Mouse (Mus musculus): ENCODE data around the gene Fam168b.
A peak's percentile ranks its signal among the peaks of the same experiment; 100 is the strongest.

Gene Fam168b

GRCm38 (mm10) chr1:34821411-34821810 is 21.5 kb downstream of the Fam168b start:
- no peak for DNase-seq (ENCODE audit: inconsistent age in 2 of 2, low spot score in 1 of 2)

GRCm38 (mm10) chr1:34819225-34819910 is 23.5 kb downstream of the Fam168b start:
- DNase-seq (ENCODE audit: inconsistent age in 2 of 2, low spot score in 1 of 2) = peak in 1 of 2 experiments; percentile 6

DNA sequence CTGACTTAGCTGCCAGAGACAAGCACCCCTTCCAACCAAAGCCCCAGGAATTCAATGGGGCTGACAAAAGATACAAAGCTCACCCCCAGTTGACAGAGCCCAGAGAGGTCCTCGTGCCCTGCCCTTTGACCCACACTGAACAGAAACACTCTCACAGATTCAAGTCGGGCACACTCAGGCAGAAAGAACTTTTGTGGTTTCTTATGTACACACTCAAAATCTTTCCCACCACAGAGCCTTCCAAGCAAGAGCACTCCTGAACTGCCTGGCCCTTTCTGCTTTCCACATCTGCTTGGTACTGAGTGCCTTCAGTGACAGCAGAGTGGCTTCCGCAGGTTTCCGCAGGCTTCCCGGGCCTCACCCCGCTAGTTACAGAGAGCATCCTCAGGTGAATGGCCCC is 27.0 kb downstream of the Fam168b start:
- DNase-seq (ENCODE audit: inconsistent age in 2 of 2, low spot score in 1 of 2) = no peak

DNA sequence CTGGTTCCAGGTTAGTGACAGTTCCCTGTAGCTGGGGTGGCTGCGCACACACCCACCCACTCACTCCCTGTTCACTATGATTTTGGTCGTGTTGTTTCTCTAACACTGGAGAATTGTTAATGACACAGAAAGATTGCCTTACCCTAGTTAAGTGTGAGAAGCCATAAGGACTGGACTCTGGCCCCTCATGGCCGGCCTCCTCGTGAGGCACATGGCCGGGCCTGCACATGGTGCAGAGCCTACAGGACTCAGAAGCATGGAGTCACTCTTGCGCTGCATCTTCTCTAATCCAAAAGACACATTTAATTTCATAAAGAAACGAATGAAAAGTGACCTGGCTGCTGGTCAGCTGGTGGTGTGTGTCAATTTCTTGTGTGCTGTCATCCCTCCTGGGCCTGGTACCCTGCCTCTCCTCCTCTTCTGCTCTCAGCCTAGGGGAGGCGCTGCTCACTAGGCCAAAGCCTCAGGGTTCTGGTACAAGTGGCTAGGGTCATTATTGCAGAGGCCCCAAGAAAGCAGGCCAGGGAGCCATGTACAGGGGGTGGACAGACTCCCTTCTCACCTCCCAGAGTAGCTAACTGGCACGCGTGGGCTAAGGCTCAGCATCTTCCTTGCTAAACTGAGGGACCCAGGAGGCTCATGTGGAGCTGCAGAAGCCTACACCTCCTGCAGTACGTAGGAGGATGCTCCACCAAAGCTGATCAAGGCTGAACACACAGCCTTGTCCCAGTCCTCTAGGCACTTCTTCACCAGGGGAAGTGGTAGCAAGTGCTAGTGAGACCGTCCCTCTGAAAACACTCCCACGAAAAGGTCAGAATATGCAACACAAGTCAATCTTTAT is 30.2 kb downstream of the Fam168b start:
- peak in 1 of 2 experiments; percentile 5 for DNase-seq (ENCODE audit: inconsistent age in 2 of 2, low spot score in 1 of 2)

- peak in 1 of 2 experiments; percentile 40 for DNase-seq (ENCODE audit: inconsistent age in 2 of 2, low spot score in 1 of 2)
These were observed 31.3 kb downstream of the Fam168b start for GRCm38 (mm10) chr1:34811581-34811980.

DNA sequence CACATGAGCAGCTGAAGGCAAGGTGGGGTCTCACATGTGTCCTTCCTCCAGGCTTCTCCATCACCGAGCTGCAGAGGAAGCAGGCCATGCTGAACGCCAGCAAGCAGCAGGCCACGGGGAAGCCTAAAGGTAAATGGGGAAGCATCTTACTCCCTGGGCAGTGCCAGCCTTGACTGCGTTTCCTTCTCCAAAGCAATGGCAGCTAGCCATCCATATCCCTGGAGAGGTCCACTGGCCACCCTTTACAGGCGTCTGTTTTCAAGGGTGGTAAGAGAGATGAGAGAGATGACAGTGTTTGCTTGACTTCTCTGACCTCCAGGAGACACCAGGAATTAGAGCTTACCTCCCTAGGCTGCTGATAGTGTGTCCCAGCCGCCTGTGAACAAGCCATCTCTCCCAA is 31.8 kb downstream of the Fam168b start:
- no peak for DNase-seq (ENCODE audit: inconsistent age in 2 of 2, low spot score in 1 of 2)

- no peak for DNase-seq (ENCODE audit: inconsistent age in 2 of 2, low spot score in 1 of 2)
These were observed 32.6 kb downstream of the Fam168b start for GRCm38 (mm10) chr1:34810293-34810692.

DNA sequence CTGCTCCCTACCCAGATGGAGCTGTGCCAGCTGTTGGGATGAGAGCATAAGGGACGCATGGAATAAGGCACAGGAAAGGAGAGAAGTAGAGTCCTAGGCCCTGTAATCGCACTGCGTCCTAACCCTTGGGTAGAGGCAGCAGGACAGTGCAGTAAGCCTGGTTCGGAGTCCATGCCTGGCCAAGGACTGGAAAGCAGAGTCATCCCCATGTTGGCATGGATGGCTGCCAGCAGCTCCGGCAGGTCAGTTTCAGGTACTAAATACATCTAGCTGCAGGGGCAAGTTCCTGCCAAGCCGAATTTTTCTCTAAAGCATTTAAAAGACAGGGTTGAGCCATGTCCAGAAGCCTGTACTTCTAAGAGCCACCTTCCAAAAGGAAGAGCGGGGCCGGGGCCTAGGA is 34.4 kb downstream of the Fam168b start:
- DNase-seq (ENCODE audit: inconsistent age in 2 of 2, low spot score in 1 of 2) = no peak

- peak in 1 of 2 experiments; percentile 31 for DNase-seq (ENCODE audit: inconsistent age in 2 of 2, low spot score in 1 of 2)
These were observed 36.8 kb downstream of the Fam168b start for GRCm38 (mm10) chr1:34805931-34806520.

DNA sequence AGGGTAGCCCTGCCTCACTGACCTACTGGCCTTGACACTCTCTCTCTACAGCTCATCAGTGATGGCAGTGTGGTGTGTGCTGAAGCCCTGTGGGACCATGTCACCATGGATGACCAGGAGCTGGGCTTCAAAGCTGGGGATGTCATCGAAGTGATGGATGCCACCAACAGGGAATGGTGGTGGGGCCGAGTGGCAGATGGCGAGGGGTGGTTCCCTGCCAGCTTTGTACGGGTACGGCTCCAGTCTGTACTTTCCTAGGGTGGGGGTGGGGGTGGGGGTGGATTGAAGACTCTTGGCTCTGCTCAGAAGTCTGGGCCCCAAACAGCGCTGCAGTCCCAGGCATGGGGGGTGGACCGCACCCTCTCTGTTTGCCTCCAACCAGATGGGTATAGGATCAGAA is 38.0 kb downstream of the Fam168b start:
- no peak for DNase-seq (ENCODE audit: inconsistent age in 2 of 2, low spot score in 1 of 2)

DNA sequence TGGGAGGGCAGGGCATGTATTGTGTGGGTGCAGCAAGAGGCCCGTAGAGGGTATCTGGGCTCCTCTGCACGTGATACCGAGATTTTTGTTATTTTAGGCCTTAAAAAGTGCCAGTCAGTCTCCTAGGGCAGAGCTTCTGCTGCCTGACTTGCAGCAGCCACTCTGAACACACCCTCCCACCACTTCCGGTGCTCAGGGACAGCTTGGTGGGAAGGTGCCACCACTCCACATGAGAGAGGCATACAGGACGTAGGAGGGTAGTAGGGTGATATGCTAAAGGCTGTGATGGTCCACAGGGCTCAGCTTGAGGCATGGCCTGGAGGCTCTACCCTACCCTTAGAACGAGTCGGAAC is 40.6 kb downstream of the Fam168b start:
- DNase-seq (ENCODE audit: inconsistent age in 2 of 2, low spot score in 1 of 2) = peak; percentile 37 to 71

- DNase-seq (ENCODE audit: inconsistent age in 2 of 2, low spot score in 1 of 2) = peak; percentile 87 to 94
These were observed 41.1 kb downstream of the Fam168b start for GRCm38 (mm10) chr1:34801616-34802289.

DNA sequence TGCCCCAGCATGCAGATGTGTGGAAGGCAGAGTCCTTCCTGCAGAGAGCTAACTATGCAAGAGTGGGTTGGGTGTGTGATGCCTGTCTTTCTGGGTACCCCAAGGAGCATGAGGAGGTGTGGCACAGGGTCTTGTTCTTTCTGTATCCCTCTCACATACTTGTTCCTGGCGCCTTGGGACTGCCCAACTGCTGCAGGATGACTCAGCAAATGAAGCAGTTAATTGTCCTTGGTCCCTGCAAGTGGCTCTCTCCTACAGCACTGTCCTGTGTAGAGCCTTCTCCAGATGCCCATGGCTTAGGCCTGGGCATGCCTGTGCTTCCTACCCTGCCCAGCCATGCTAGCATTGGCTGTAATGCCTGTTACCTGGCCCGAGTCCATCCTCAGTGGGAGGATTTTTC is 43.7 kb downstream of the Fam168b start:
- DNase-seq (ENCODE audit: inconsistent age in 2 of 2, low spot score in 1 of 2) = peak; percentile 44 to 80

DNA sequence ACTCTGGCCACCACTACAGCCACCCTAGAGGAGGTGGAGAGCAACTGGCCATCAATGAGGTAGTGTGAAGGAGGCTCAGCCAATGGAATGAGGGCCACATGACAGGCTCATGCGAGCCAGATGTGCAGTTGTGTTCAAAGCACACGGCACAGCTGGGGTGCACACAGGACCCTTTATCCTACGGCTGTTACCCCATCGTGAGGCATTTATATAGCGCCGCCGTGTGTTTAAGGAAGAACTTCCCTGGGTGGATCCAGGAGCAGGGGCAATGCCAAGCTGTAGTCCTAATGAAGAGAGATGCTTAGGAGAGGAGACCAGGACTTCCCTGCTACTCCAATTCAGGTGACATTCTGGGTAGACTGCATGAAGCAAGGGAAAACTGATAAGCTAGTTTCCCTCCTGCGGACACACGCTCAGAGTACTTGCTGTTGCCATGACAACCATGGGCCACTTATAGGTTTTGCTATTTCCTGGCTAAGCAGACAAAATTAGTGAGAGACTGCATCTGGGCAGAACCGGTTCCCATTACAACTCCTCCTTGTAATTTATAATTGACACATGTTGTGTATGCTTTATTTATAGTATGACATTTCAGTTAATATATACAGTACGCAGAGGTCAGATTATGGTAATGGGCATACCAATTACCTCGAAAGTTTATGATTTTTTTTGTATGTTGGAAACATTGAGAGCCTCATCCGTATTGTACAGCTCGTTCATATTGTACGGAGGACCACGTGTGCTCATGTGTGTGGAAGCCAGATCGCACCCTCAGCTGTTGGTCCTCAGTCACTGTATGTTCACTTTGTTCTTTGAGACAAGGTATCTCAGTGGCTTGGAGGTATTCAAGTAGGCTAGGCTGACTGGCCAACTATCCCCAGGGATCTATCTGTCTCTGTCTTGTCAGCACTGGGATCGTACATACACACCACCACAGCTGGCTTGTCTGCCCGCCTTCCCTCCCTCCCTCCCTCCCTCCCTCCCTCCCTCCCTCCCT is 49.3 kb downstream of the Fam168b start:
- DNase-seq (ENCODE audit: inconsistent age in 2 of 2, low spot score in 1 of 2) = no peak

GRCm38 (mm10) chr1:34783538-34784161 is 59.2 kb downstream of the Fam168b start:
- no peak for DNase-seq (ENCODE audit: inconsistent age in 2 of 2, low spot score in 1 of 2)

- DNase-seq (ENCODE audit: inconsistent age in 2 of 2, low spot score in 1 of 2) = no peak
These were observed 67.0 kb downstream of the Fam168b start for GRCm38 (mm10) chr1:34775870-34776269.

- no peak for DNase-seq (ENCODE audit: inconsistent age in 2 of 2, low spot score in 1 of 2)
These were observed 74.0 kb downstream of the Fam168b start for GRCm38 (mm10) chr1:34768875-34769274.

- no peak for DNase-seq (ENCODE audit: inconsistent age in 2 of 2, low spot score in 1 of 2)
These were observed 75.0 kb downstream of the Fam168b start for GRCm38 (mm10) chr1:34767851-34768250.

GRCm38 (mm10) chr1:34766899-34767298 is 76.0 kb downstream of the Fam168b start:
- no peak for DNase-seq (ENCODE audit: inconsistent age in 2 of 2, low spot score in 1 of 2)
